Comparison of ENCODE assay signal across 26 mouse cellular contexts in the genomic region with DNA sequence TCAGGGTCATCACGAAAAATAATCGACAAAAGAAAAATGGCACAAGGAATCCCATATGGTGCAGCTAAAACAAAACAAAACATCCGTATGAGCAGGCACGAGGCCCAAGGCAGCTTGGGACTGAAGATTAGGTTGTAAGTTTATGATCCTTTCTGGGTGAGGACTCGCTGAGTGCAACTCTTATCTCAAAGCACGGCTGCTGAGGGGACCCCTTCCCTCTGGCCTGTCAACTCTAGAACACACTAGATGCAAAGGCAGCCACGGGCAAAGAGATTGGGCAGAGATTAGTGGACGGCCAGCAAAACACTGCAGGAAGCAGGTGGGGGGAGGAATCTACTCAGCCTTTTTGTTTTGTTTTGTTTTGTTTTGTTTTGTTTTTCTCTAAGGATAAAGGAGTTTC.
DNase-seq lines count a peak whose midpoint lies in the region; ATAC-seq and TF ChIP-seq lines count a peak whose summit lies in the region.
"Had no signal": no experiment of that assay in that cellular context is flagged by ENCODE, and none has a peak within 500 bp of the region (broad histone marks: within the 10 kb centered on the region; RNA-seq: fewer than 3 reads in every experiment).

No protein-coding gene starts in this region.

- H3K4me2 ChIP-seq in liver, embryonic 11.5 days: no peak overlapping the region
- H3K4me2 ChIP-seq in liver, embryonic 16.5 days (ENCODE audit: low read depth, low read length): no peak overlapping the region
- H3K4me2 ChIP-seq: embryonic facial prominence, embryonic 12.5 days; lung, embryonic 15.5 days; midbrain, embryonic 13.5 days had no signal

- 52% methylated on average over 8 of the region's 8 CpGs for WGBS in lung, adult 2 months
- 34% methylated on average over 8 of the region's 8 CpGs for WGBS in liver, embryonic 11.5 days
- WGBS in liver, embryonic 16.5 days (ENCODE audit: insufficient replicate concordance): 21% methylated on average over 8 of the region's 8 CpGs

- TF ChIP-seq POLR2A in lung, adult 2 months (IDR thresholded peaks at IDR 0.05; ENCODE audit: borderline replicate concordance, extremely low read depth, low read depth, low read length): no peak

- peaks cover 2% of the 10 kb centered on the region; the same call in 1 of the 2 replicates for H3K36me3 ChIP-seq in liver, embryonic 11.5 days (ENCODE audit: control insufficient read depth, insufficient read depth, low read length)
- H3K36me3 ChIP-seq in liver, embryonic 16.5 days (ENCODE audit: control insufficient read depth, insufficient read depth): no peaks in the 10 kb centered on the region
- H3K36me3 ChIP-seq: lung, embryonic 15.5 days had no signal

- no peak overlapping the region for H3K27ac ChIP-seq in liver, embryonic 11.5 days (ENCODE audit: low read depth, low read length)
- no peak overlapping the region for H3K27ac ChIP-seq in liver, embryonic 16.5 days (ENCODE audit: low read length)
- H3K27ac ChIP-seq: embryonic facial prominence, embryonic 12.5 days; kidney, postnatal 0 days; lung, embryonic 15.5 days had no signal

- H3K9me3 ChIP-seq in liver, embryonic 11.5 days (ENCODE audit: control insufficient read depth, low read length): no peaks in the 10 kb centered on the region
- no peaks in the 10 kb centered on the region for H3K9me3 ChIP-seq in liver, embryonic 16.5 days (replicated peaks; ENCODE audit: control insufficient read depth, low read length)
- H3K9me3 ChIP-seq: embryonic facial prominence, embryonic 12.5 days; lung, embryonic 15.5 days; megakaryocyte, embryonic 14.5 days; midbrain, embryonic 13.5 days had no signal

- DNase-seq in lung, postnatal 10 days: peak; percentile 10
- no peak for DNase-seq in lung, adult 2 months
- peak; percentile 46 for DNase-seq in liver, embryonic 11.5 days (ENCODE audit: low spot score)
- DNase-seq in kidney, adult 11 months: no peak
- no peak for DNase-seq in gastrocnemius, postnatal 25 days
- no peak for DNase-seq in right cerebral cortex, postnatal 10 days (ENCODE audit: low spot score in 2 of 2)
- DNase-seq: adrenal gland, postnatal 10 days; B cell, adult 2 months; cerebellum, adult 9-10 months; cerebellum, postnatal 36 days; embryo, embryonic 11 days; heart, postnatal 14 days; kidney, adult 2 months; kidney, postnatal 4 days; left cerebral cortex, postnatal 4 days; lung, postnatal 36 days; right cerebral cortex, postnatal 14 days; thymus, postnatal 14 days had no signal

- H3K4me3 ChIP-seq in lung, adult 2 months (replicated peaks; ENCODE audit: extremely low read depth, low read depth, low read length): no peak overlapping the region
- H3K4me3 ChIP-seq in liver, embryonic 11.5 days (ENCODE audit: low read depth, low read length): no peak overlapping the region
- H3K4me3 ChIP-seq in liver, embryonic 16.5 days (ENCODE audit: low read depth, low read length): no peak overlapping the region
- H3K4me3 ChIP-seq: embryonic facial prominence, embryonic 12.5 days; lung, embryonic 15.5 days; megakaryocyte, embryonic 14.5 days; midbrain, embryonic 13.5 days had no signal

- no peak overlapping the region for H3K9ac ChIP-seq in liver, embryonic 11.5 days (ENCODE audit: low read depth, low read length)
- no peak overlapping the region for H3K9ac ChIP-seq in liver, embryonic 16.5 days (ENCODE audit: low read depth, low read length)
- H3K9ac ChIP-seq: embryonic facial prominence, embryonic 12.5 days; lung, embryonic 15.5 days; midbrain, embryonic 13.5 days had no signal

- no peak for TF ChIP-seq CTCF in lung, adult 2 months (IDR thresholded peaks at IDR 0.05; ENCODE audit: insufficient read depth, low read length)

- H3K4me1 ChIP-seq in lung, adult 2 months (ENCODE audit: control insufficient read depth, insufficient read depth, low read length): no peaks in the 10 kb centered on the region
- no peaks in the 10 kb centered on the region for H3K4me1 ChIP-seq in liver, embryonic 11.5 days (replicated peaks; ENCODE audit: control insufficient read depth, insufficient read depth, low read length)
- no peaks in the 10 kb centered on the region for H3K4me1 ChIP-seq in liver, embryonic 16.5 days (ENCODE audit: control insufficient read depth, low read depth, low read length)
- H3K4me1 ChIP-seq: embryonic facial prominence, embryonic 12.5 days; lung, embryonic 15.5 days; midbrain, embryonic 13.5 days had no signal

- H3K27me3 ChIP-seq in liver, embryonic 11.5 days (replicated peaks; ENCODE audit: control insufficient read depth, insufficient read depth, low read length): no peaks in the 10 kb centered on the region
- no peaks in the 10 kb centered on the region for H3K27me3 ChIP-seq in liver, embryonic 16.5 days (ENCODE audit: control insufficient read depth, insufficient read depth, low read depth, low read length)
- H3K27me3 ChIP-seq: CH12.LX; embryonic facial prominence, embryonic 12.5 days; megakaryocyte, embryonic 14.5 days; midbrain, embryonic 13.5 days; Patski had no signal

- ATAC-seq in liver, embryonic 11.5 days (replicated peaks; ENCODE audit: low FRiP score): peak; percentile 83
- ATAC-seq in liver, embryonic 16.5 days (ENCODE audit: low read depth): peak; percentile 47
- ATAC-seq: Patski had no signal

Comparison
In these comparisons a context has a peak if more than half of its experiments do, and no peak if none do; other contexts are left out.
1. DNase-seq: peak in lung, postnatal 10 days (single experiment) and liver, embryonic 11.5 days (single experiment); none in lung, adult 2 months (single experiment), kidney, adult 11 months (single experiment), gastrocnemius, postnatal 25 days (single experiment) and right cerebral cortex, postnatal 10 days (0 of 2).